Mouse (Mus musculus) embryonic facial prominence, embryonic 10.5 days (tissue): ENCODE measurements around the gene Angptl6. TPM values are rescaled to one million over a fixed set of nuclear protein-coding genes. Genes with fewer than 3 reads are reported as not detected.
"Not testable (repeated sequence)": the region's sequence is repeated elsewhere in the genome, so short reads cannot be mapped to it uniquely, and the experiment has no call there.

Experiments
- DNase-seq: peaks from one replicate; pipeline ENCODE4 v3.0.0-alpha.2; 2017; ENCODE audit warnings: low spot score
- H3K27ac ChIP-seq: fragments of 300-500 bp; sonication (generic); replicated peaks from 2 replicates; pipeline ENCODE4 v1.5.1; 2016; ENCODE audit warnings: mild to moderate bottlenecking
- H3K27me3 ChIP-seq: fragments of 300-500 bp; sonication (generic); replicated peaks from 2 replicates; pipeline ENCODE4 v1.6.1; 2016; ENCODE audit warnings: low read depth, mild to moderate bottlenecking; ENCODE audit not compliant: poor library complexity, severe bottlenecking
- H3K36me3 ChIP-seq: fragments of 300-500 bp; sonication (generic); replicated peaks from 2 replicates; pipeline ENCODE4 v1.6.1; 2016; ENCODE audit warnings: mild to moderate bottlenecking, moderate library complexity
- H3K4me1 ChIP-seq: fragments of 300-500 bp; sonication (generic); 2 replicates; pipeline ENCODE4 v1.6.1; 2016
- H3K4me3 ChIP-seq: fragments of 300-500 bp; sonication (generic); 2 replicates; pipeline ENCODE4 v1.5.1; 2016; ENCODE audit warnings: mild to moderate bottlenecking, moderate library complexity
- H3K9me3 ChIP-seq: fragments of 300-500 bp; sonication (generic); 2 replicates; pipeline ENCODE4 v1.6.1; 2016; ENCODE audit warnings: mild to moderate bottlenecking
- WGBS: fragments of 180-500 bp; shearing (Covaris S2); methylation state at CpG from one replicate; pipeline ENCODE4 v1.1.7; 2016; 5-methylcytosine and 5-hydroxymethylcytosine counted together
- polyA plus RNA-seq: library from polyadenylated mRNA; unstranded; fragments of >200 nt; fragmentation: Nextera tagmentation; extraction: Ambion mirVana; gene quantifications from 2 replicates; pipeline ENCODE4 v1.2.1, GENCODE M21; 2016

Angptl6 gene
- polyA plus RNA-seq, 1 experiment from 2014 or later, result 3.2 TPM

- Histone ChIP-seq H3K27ac (no peak overlapping the region), H3K36me3 (no peaks in the 10 kb centered on the region), H3K4me1 (no peaks in the 10 kb centered on the region), H3K4me3 (no peak overlapping the region), H3K27me3 (no peaks in the 10 kb centered on the region), H3K9me3 (no peaks in the 10 kb centered on the region)
- WGBS, result 50% methylated on average over 6 of the region's 6 CpGs
- no peak for DNase-seq
These were observed 19.6 kb downstream of the Angptl6 start for GRCm38 (mm10) chr9:20859926-20860325.

- no peak overlapping the region for H3K27ac ChIP-seq
- 10% methylated on average over 6 of the region's 6 CpGs for WGBS
- DNase-seq, result peak; percentile 78
- H3K36me3 ChIP-seq, result no peaks in the 10 kb centered on the region
- no peaks in the 10 kb centered on the region for H3K4me1 ChIP-seq
- H3K9me3 ChIP-seq, result no peaks in the 10 kb centered on the region
- no peaks in the 10 kb centered on the region for H3K27me3 ChIP-seq
- no peak overlapping the region for H3K4me3 ChIP-seq
These were observed 22.4 kb downstream of the Angptl6 start for GRCm38 (mm10) chr9:20857131-20857530.

- Histone ChIP-seq H3K27me3 (no peaks in the 10 kb centered on the region), H3K9me3 (no peaks in the 10 kb centered on the region), H3K27ac (no peak overlapping the region), H3K36me3 (no peaks in the 10 kb centered on the region), H3K4me1 (no peaks in the 10 kb centered on the region), H3K4me3 (no peak overlapping the region)
- 88% methylated on average over 2 of the region's 2 CpGs for WGBS
- DNase-seq, result no peak
These were observed 29.3 kb downstream of the Angptl6 start for GRCm38 (mm10) chr9:20850179-20850578.

- Histone ChIP-seq H3K36me3 (no peaks in the 10 kb centered on the region), H3K27me3 (no peaks in the 10 kb centered on the region), H3K4me1 (no peaks in the 10 kb centered on the region), H3K4me3 (no peak overlapping the region), H3K9me3 (no peaks in the 10 kb centered on the region), H3K27ac (no peak overlapping the region)
- DNase-seq, result no peak
- 28% methylated on average over 2 of the region's 2 CpGs for whole genome bisulfite sequencing
These were observed 36.9 kb downstream of the Angptl6 start for GRCm38 (mm10) chr9:20842670-20843069.

- H3K4me3 ChIP-seq, result no peak overlapping the region
- no peak overlapping the region for H3K27ac ChIP-seq
- H3K4me1 ChIP-seq, result no peaks in the 10 kb centered on the region
- WGBS, result 69% methylated on average over 4 of the region's 4 CpGs
- no peaks in the 10 kb centered on the region for H3K9me3 ChIP-seq
- H3K36me3 ChIP-seq, result no peaks in the 10 kb centered on the region
- no peaks in the 10 kb centered on the region for H3K27me3 ChIP-seq
- DNase-seq, result no peak
These were observed 37.3 kb downstream of the Angptl6 start for GRCm38 (mm10) chr9:20842211-20842610.

GRCm38 (mm10) chr9:20838931-20839330 lies 40.6 kb downstream of the Angptl6 start:
- Histone ChIP-seq H3K36me3 (no peaks in the 10 kb centered on the region), H3K27me3 (no peaks in the 10 kb centered on the region), H3K4me3 (no peak overlapping the region), H3K4me1 (no peaks in the 10 kb centered on the region), H3K9me3 (no peaks in the 10 kb centered on the region), H3K27ac (no peak overlapping the region)
- no peak for DNase-seq
- WGBS, result 62% methylated on average over 6 of the region's 6 CpGs

GRCm38 (mm10) chr9:20837184-20837947 lies 42.2 kb downstream of the Angptl6 start:
- Histone ChIP-seq H3K27me3 (peaks cover 10% of the 10 kb centered on the region), H3K4me1 (no peaks in the 10 kb centered on the region), H3K27ac (no peak overlapping the region), H3K9me3 (no peaks in the 10 kb centered on the region), H3K4me3 (no peak overlapping the region), H3K36me3 (no peaks in the 10 kb centered on the region)
- 77% methylated on average over 9 of the region's 9 CpGs for WGBS
- no peak for DNase-seq

- peaks cover 17% of the 10 kb centered on the region for H3K27me3 ChIP-seq
- not testable (repeated sequence) for H3K9me3 ChIP-seq
- 87% methylated on average over 11 of the region's 11 CpGs for WGBS
These were observed 44.0 kb downstream of the Angptl6 start for GRCm38 (mm10) chr9:20835431-20835954.

GRCm38 (mm10) chr9:20834881-20835280 lies 44.6 kb downstream of the Angptl6 start:
- Histone ChIP-seq H3K4me1 (peaks cover 9% of the 10 kb centered on the region), H3K4me3 (no peak overlapping the region), H3K27me3 (peaks cover 23% of the 10 kb centered on the region), H3K36me3 (no peaks in the 10 kb centered on the region), H3K9me3 (no peaks in the 10 kb centered on the region), H3K27ac (no peak overlapping the region)
- DNase-seq, result no peak
- WGBS, result 68% methylated on average over 1 of the region's 1 CpGs

More at GRCm38 (mm10) chr9:20835431-20835954, 44.0 kb downstream of the Angptl6 start:
- H3K36me3 ChIP-seq, H3K4me3 ChIP-seq, H3K4me1 ChIP-seq, DNase-seq, H3K27ac ChIP-seq: not testable (repeated sequence)

- WGBS, result 15% methylated on average over 19 of the region's 19 CpGs
- Histone ChIP-seq H3K27ac (peak overlapping the region; percentile 48; the same call in 1 of the 2 replicates), H3K27me3 (peaks cover 31% of the 10 kb centered on the region), H3K4me3 (peak overlapping the region; percentile 23; the same call in 1 of the 2 replicates), H3K9me3 (no peaks in the 10 kb centered on the region), H3K36me3 (no peaks in the 10 kb centered on the region), H3K4me1 (peaks cover 9% of the 10 kb centered on the region)
- peak; percentile 95 for DNase-seq
These were observed 48.5 kb downstream of the Angptl6 start for GRCm38 (mm10) chr9:20830901-20831643.

- Histone ChIP-seq H3K27ac (no peak overlapping the region), H3K4me1 (peaks cover 9% of the 10 kb centered on the region), H3K4me3 (no peak overlapping the region), H3K27me3 (peaks cover 29% of the 10 kb centered on the region), H3K9me3 (no peaks in the 10 kb centered on the region), H3K36me3 (no peaks in the 10 kb centered on the region)
- no peak for DNase-seq
- 93% methylated on average over 1 of the region's 1 CpGs for WGBS
These were observed 51.4 kb downstream of the Angptl6 start for GRCm38 (mm10) chr9:20828127-20828526.

- Histone ChIP-seq H3K4me3 (no peak overlapping the region), H3K9me3 (no peaks in the 10 kb centered on the region), H3K4me1 (peaks cover 5% of the 10 kb centered on the region), H3K27ac (no peak overlapping the region), H3K27me3 (peaks cover 17% of the 10 kb centered on the region), H3K36me3 (no peaks in the 10 kb centered on the region)
- WGBS, result 74% methylated on average over 5 of the region's 5 CpGs
- no peak for DNase-seq
These were observed 53.7 kb downstream of the Angptl6 start for GRCm38 (mm10) chr9:20825781-20826180.
